Mouse (Mus musculus) cerebellum, adult 2 months (tissue): Measurements from ENCODE around the gene Gdpd1. TPM values are rescaled to one million over a fixed set of nuclear protein-coding genes. Genes with fewer than 3 reads are reported as not detected.

Experiments used
- DNase-seq, 2 experiments: peaks; one replicate each; pipeline ENCODE4 v3.0.0; 2021
- H3K27ac ChIP-seq: fragments of 200-500 bp; 2 replicates; pipeline ENCODE4 v1.5.1; 2012; ENCODE audit warnings: low read length, control low read depth, inconsistent platforms; ENCODE audit not compliant: insufficient read depth
- H3K27me3 ChIP-seq: fragments of 200-500 bp; 2 replicates; pipeline ENCODE4 v1.6.1; 2012; ENCODE audit warnings: inconsistent platforms, mild to moderate bottlenecking, low read length, moderate library complexity; ENCODE audit not compliant: control insufficient read depth, insufficient read depth
- H3K4me1 ChIP-seq: fragments of 200-500 bp; 2 replicates; pipeline ENCODE4 v1.6.1; 2011; ENCODE audit warnings: low read length; ENCODE audit not compliant: control insufficient read depth, insufficient read depth
- H3K4me3 ChIP-seq: fragments of 200-500 bp; replicated peaks from 2 replicates; pipeline ENCODE3; 2011; ENCODE audit warnings: mild to moderate bottlenecking, low read depth, low read length, control low read depth; ENCODE audit not compliant: insufficient read depth
- CTCF ChIP-seq: fragments of 200-500 bp; IDR thresholded peaks from 2 replicates; pipeline ENCODE4 v1.5.1; 2011; ENCODE audit warnings: low read depth, mild to moderate bottlenecking, control low read depth, low read length, moderate library complexity, borderline replicate concordance; ENCODE audit not compliant: insufficient read depth
- POLR2A ChIP-seq: fragments of 200-500 bp; IDR thresholded peaks from 2 replicates; pipeline ENCODE4 v1.6.1; 2011; ENCODE audit warnings: low read length, control low read depth, borderline replicate concordance; ENCODE audit not compliant: insufficient read depth
- WGBS: fragments of 180-500 bp; shearing (Covaris S2); methylation state at CpG from one replicate; pipeline ENCODE4 v1.1.7; 2018; 5-methylcytosine and 5-hydroxymethylcytosine counted together
- polyA plus RNA-seq: library from polyadenylated mRNA; depleted of rRNA; stranded (reverse); fragments of >200 nt; gene quantifications from 2 replicates; pipeline ENCODE4 v1.2.3, GENCODE M21; 2012; rRNA removed

Gdpd1 gene
- 39.5 and 41.2 TPM in 2 replicates for polyA plus RNA-seq

DNA sequence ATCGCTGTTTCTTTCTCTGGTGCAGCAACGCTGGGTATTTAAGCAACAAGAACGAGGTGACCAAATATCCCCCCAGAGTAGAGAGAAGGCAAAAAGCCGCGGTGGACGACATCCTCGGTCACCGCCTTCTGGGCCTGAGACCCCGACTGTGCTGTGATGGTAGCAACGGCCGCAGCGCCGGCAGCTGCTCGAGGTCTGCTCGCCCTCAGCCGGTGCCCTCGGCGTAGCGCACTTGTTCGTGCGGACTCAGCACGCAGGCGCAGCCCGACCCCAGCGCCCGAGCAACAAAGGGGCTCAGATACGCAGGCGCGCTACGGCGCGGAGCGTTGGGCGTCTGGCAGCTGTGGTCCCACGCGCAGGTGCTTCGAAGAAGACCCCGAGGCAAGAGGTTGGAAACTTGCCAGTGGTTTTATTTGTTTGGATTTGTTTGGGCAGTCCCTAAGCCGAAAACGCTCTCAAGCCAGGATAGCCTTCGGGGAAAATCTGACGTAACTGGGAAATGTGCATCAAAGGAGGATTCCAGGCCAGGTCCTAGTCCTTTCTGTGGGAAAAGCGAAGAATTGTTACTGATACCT lies at the start of gene Gdpd1:
TSS of gene Gdpd1 (minus strand) at position 197 of the 575 bp plus-strand sequence.
- TF ChIP-seq CTCF (no peak; the same call in 1 of the 2 replicates), POLR2A (peak; percentile 94)
- no peaks in the 10 kb centered on the region for H3K27me3 ChIP-seq
- peaks cover 7% of the 10 kb centered on the region; the same call in 1 of the 2 replicates for H3K4me1 ChIP-seq
- DNase-seq = peak; percentile 91
- under 1% methylated on average over 43 of the region's 43 CpGs for WGBS
- H3K4me3 ChIP-seq = peak within 1 kb of the TSS; percentile 84
- H3K27ac ChIP-seq = peak within 1 kb of the TSS; percentile 73

DNA sequence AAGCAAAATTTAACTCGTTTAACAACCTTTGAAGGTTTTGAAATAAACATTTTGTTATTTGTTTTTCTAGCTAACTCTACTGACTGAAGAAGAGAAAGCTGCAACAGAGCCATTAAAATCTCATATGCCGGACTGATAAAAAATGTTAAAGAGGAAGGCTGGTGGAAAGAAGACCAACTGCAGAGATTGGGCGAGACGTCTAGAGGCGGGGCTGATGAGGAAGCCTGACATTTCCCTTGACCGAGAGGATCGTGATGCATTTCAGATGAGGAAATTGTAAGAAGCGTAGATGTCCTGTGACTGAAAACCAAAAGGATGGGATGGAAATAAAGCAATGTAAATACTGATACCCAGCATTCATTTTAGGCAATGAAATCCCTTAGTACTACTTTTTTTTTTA lies 48.0 kb upstream of the Gdpd1 start:
- H3K4me1 ChIP-seq = no peaks in the 10 kb centered on the region
- no peak for DNase-seq
- TF ChIP-seq CTCF (no peak), POLR2A (no peak)
- H3K27me3 ChIP-seq = no peaks in the 10 kb centered on the region
- 66% methylated on average over 8 of the region's 8 CpGs for WGBS
- no peak overlapping the region for H3K4me3 ChIP-seq
- no peak overlapping the region for H3K27ac ChIP-seq

DNA sequence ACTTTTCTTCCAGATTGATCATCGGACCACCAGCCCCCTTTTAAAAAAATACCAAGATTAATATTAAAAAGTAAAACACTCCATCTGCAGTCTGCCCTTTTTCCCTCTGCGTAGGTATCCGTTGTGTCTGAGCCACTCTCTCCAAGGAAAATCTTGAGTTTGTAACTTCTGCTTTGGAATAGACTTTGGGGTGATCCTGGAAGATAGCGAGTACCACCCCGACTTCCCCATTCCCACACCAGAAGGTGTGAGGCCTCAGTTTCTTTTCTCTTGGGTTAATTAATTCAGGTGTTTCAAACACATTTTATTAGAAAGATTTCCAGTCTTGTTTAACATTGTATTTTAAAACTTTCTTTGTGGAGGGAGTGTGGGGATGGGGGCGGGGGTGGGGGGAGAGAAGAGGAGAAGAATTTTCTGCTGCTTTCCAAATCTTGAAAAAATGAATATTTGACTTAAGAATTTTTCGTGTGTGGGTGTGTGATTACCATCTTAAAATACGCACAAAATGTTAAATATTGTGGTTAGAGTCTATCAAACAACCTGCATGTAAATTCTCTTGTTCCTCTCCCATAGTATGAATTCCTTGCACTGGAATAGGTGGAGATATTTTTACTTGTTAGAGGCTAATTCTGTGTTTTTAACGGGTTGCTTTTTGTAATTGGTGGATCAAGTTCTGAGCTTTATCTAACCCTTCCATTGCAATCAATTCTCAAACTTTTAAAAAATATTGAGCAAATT lies 36.5 kb upstream of the Gdpd1 start:
- DNase-seq = no peak
- Histone ChIP-seq H3K4me3 (peak overlapping the region; percentile 63), H3K27me3 (no peaks in the 10 kb centered on the region), H3K4me1 (no peaks in the 10 kb centered on the region), H3K27ac (no peak overlapping the region)
- WGBS = 3% methylated on average over 9 of the region's 9 CpGs
- TF ChIP-seq POLR2A (no peak), CTCF (no peak)

DNA sequence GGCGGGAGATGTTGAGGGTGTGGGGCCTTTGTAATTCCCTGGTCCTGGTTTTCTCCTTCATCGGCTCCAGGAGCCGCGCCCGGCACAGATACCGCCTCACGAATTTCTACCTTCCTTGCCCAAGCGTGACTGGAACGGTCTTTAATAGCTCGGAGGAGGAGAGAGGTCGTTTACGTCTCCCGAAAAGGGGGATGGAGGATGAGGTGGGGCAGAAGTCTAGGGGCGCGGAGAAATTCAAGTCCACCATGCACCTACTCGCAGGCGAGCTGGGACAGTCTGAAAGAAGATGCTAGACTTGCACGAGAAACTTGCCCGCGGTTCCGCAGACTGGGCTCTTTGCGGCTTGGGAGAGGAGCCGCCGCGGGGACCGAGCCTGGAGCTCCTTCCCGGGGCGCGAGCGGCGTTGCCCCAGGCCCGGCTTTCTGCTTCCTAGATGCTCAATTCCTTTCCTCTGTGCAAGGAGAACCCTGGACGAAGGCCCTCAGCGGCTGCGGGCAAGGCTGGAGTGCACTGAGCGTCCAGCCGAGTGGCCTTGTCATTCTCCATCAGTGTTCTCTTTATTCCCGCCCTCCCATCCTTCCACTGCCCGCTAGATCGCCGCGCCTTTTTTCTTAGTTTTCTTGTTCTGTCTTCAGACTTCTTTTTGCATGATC lies 35.8 kb upstream of the Gdpd1 start:
- peak; percentile 34 to 55 for DNase-seq

DNA sequence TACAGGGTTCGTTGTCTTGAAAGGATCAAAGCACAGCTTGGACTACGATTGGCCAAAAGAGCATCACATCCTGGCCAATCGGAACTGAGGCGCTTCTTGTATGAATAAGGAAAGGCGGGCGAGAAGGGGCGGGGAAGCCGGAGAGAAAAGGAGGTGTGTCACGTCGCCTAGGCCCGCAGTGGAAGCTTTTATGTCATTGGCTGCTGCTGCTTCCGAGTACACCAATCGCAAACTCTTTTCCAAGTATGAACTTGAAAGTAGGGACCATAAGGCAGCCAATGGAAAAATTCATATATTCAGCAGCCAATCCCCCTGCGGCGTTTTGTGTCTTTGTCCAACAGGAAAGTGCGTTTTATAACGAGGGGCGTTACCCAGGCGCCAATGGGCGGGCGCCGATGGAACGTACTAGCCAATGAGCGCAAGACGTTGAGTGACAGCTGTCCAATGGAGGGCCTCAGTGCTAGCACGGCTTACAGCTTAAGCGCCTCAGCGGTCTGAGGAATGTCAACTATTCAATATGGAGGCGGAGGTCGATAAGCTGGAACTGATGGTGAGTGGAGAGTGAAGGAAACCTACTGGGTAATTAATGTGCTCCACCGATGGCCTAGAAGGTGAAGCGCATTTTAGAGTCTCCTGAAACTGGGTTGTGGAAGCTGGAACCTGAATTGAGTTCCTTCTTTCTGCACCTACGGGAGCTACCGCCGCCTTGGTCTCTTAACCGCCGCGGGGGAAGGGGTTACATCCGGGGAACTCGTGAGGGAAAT lies 35.1 kb upstream of the Gdpd1 start, which contains the start of gene Ska2:
TSS of gene Ska2 (plus strand) at position 480 of the 764 bp plus-strand sequence.
- Histone ChIP-seq H3K27me3 (no peaks in the 10 kb centered on the region), H3K4me1 (no peaks in the 10 kb centered on the region), H3K27ac (no peak within 1 kb of the TSS), H3K4me3 (peak within 1 kb of the TSS; percentile 63)
- peak; percentile 71; the same call in 1 of the 2 replicates for TF ChIP-seq POLR2A
- no peak for TF ChIP-seq CTCF
- WGBS = under 1% methylated on average over 40 of the region's 40 CpGs
- peak; percentile 95 to 99 for DNase-seq

More for the DNA sequence above, 35.8 kb upstream of the Gdpd1 start:
- Histone ChIP-seq H3K27ac (no peak overlapping the region), H3K4me3 (peak overlapping the region; percentile 63), H3K4me1 (no peaks in the 10 kb centered on the region), H3K27me3 (no peaks in the 10 kb centered on the region)
- TF ChIP-seq CTCF (no peak), POLR2A (no peak)
- WGBS = under 1% methylated on average over 42 of the region's 42 CpGs

DNA sequence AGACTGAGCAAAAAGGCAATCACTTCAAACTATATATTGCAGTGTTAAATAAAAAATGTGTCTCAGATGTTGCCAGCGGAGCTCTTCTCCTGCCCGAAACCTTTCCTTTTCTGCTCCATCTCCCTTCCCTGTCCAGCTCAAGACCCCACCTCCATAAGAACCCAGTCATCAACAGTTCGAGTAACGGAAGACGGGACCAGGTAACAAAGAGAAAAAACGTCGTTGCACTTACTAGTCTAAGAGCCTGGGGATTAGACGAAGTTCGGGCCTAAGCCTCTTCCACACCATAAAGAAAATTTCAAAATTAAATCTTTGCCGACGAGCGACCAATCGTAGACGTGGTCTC lies 34.5 kb upstream of the Gdpd1 start, which contains the start of gene Prr11:
TSS of gene Prr11 (minus strand) at position 300 of the 346 bp plus-strand sequence.
- H3K4me3 ChIP-seq = peak within 1 kb of the TSS; percentile 63
- no peak within 1 kb of the TSS for H3K27ac ChIP-seq
- no peaks in the 10 kb centered on the region for H3K4me1 ChIP-seq
- no peak for DNase-seq
- TF ChIP-seq POLR2A (no peak), CTCF (no peak)
- no peaks in the 10 kb centered on the region for H3K27me3 ChIP-seq
- under 1% methylated on average over 14 of the region's 14 CpGs for WGBS

DNA sequence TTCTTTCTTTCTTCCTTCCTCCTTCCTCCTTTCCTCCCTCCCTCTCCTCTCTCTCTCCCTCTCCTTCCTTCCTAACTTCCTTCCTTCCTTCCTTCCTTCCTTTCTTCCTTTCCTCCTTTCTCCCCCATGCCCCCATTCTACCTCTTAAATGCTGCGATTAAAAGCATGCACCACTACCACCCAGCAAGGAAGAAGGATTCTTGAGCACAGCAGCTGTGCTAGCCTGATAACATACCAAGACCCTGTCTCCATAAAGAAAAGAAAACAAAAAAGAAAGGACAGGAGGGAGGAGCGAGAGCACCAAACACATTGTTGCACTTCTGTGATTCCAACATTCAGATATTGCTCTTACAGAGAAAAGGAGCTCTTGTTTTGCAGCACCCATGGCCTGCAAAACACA lies 13.3 kb upstream of the Gdpd1 start:
- no peaks in the 10 kb centered on the region for H3K27me3 ChIP-seq
- H3K4me3 ChIP-seq = no peak overlapping the region
- 54% methylated on average over 2 of the region's 2 CpGs for WGBS
- H3K4me1 ChIP-seq = peaks cover 14% of the 10 kb centered on the region
- H3K27ac ChIP-seq = no peak overlapping the region
- TF ChIP-seq CTCF (no peak), POLR2A (no peak)
- DNase-seq = no peak
